Mouse (Mus musculus): ENCODE data around the gene Mid1ip1. TPM values are rescaled to one million over a fixed set of nuclear protein-coding genes. Genes with fewer than 3 reads are reported as not detected.

The Mid1ip1 gene
- polyA plus RNA-seq (2015; fragmentation: Nextera tagmentation; extraction: Ambion mirVana) = 49.4 and 58.3 TPM in 2 replicates

- Histone ChIP-seq H3K27me3 (ENCODE audit: insufficient read depth, low read length) (no peaks in the 10 kb centered on the region), H3K4me3 (ENCODE audit: low read length) (peak within 1 kb of the TSS; percentile 26), H3K27ac (ENCODE audit: low read length) (peak within 1 kb of the TSS; percentile 84), H3K4me2 (replicated peaks; ENCODE audit: low read depth, low read length) (peak within 1 kb of the TSS; percentile 49), H3K9me3 (ENCODE audit: low read length) (no peaks in the 10 kb centered on the region), H3K4me1 (ENCODE audit: insufficient read depth, low read length) (peaks cover 9% of the 10 kb centered on the region; the same call in 1 of the 2 replicates), H3K36me3 (ENCODE audit: insufficient read depth, low read length) (no peaks in the 10 kb centered on the region), H3K9ac (replicated peaks; ENCODE audit: low read length) (no peak within 1 kb of the TSS)
- 26% methylated on average over 12 of the region's 12 CpGs for WGBS
- peak; percentile 83 for ATAC-seq (ENCODE audit: low FRiP score, low TSS enrichment)
Measured at GRCm38 (mm10) chrX:10714696-10715140, at the start of gene Mid1ip1. Mid1ip1 (plus strand) TSS chrX:10715013.

- no peak overlapping the region for H3K27ac ChIP-seq (ENCODE audit: low read length)
- H3K9ac ChIP-seq (replicated peaks; ENCODE audit: low read length) = no peak overlapping the region
- H3K36me3 ChIP-seq (ENCODE audit: insufficient read depth, low read length) = no peaks in the 10 kb centered on the region
- no peaks in the 10 kb centered on the region for H3K27me3 ChIP-seq (ENCODE audit: insufficient read depth, low read length)
- no peak for ATAC-seq (ENCODE audit: low FRiP score, low TSS enrichment)
- H3K4me2 ChIP-seq (replicated peaks; ENCODE audit: low read depth, low read length) = no peak overlapping the region
- no peaks in the 10 kb centered on the region for H3K9me3 ChIP-seq (ENCODE audit: low read length)
- 86% methylated on average over 5 of the region's 5 CpGs for WGBS
- H3K4me3 ChIP-seq (ENCODE audit: low read length) = no peak overlapping the region
- H3K4me1 ChIP-seq (ENCODE audit: insufficient read depth, low read length) = no peaks in the 10 kb centered on the region
Measured at GRCm38 (mm10) chrX:10694455-10695180, 20.2 kb upstream of the Mid1ip1 start.

DNA sequence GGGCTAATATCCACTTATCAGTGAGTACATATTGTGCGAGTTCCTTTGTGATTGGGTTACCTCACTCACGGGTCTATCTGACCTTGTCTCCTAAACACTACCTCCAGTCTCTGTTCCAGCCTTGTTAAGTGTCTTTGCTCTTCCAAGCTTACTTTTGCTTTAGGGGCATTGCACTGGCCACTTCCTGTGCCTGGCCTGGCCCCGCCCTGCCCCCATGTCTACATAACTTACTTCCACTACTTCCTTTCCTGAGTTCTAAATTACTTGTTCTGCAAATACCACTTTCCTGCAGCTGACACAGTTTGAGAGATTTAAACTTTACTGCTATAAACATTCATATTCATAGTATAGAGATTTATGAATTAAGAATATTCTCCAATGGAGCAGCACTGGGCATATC lies 8.1 kb upstream of the Mid1ip1 start:
- Histone ChIP-seq H3K9me3 (ENCODE audit: low read length) (no peaks in the 10 kb centered on the region), H3K9ac (replicated peaks; ENCODE audit: low read length) (no peak overlapping the region), H3K36me3 (ENCODE audit: insufficient read depth, low read length) (no peaks in the 10 kb centered on the region), H3K27me3 (ENCODE audit: insufficient read depth, low read length) (no peaks in the 10 kb centered on the region), H3K27ac (ENCODE audit: low read length) (no peak overlapping the region), H3K4me1 (ENCODE audit: insufficient read depth, low read length) (no peaks in the 10 kb centered on the region), H3K4me3 (ENCODE audit: low read length) (no peak overlapping the region), H3K4me2 (replicated peaks; ENCODE audit: low read depth, low read length) (no peak overlapping the region)
- no peak for ATAC-seq (ENCODE audit: low FRiP score, low TSS enrichment)
- 90% methylated on average over 3 of the region's 3 CpGs for WGBS

DNA sequence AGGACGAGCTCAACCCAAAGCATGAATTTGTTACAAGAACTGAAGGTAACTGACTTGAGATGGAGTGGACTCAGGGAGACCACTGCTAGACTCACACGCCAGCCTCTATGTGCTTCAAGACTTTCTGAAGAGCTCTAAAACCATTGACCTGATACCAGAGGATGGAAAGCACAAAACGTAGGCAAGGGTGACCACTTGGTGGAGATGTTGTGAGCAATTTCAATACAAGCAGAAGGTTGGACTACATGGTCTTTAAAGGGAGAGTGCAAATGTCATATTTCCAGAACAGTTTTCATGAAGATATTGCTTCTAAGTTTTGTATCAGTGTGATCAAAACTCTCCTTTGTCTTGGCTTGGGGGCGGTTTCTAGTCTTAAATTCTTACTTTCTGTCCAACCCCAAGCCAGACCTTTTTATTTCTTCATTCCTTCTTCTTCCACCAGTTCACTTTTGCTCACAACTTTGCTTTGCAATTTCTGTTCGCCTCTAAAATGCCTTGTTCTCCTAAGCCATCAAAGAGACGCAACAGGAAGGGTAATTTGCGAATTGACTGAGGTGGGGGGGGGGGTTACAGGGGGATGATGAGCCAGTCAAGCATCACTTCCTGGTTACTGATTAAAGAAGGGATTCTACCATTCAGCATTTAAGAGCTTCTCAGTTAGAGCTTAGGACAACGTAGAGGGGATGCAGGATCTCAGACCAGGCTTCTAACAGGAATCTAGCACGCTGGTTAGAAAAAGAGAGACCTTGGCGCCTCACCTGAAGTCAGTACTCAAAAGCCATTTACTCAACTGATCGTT lies 775 bp upstream of the Mid1ip1 start:
- 35% methylated on average over 11 of the region's 11 CpGs for WGBS
- Histone ChIP-seq H3K4me1 (ENCODE audit: insufficient read depth, low read length) (peaks cover 9% of the 10 kb centered on the region; the same call in 1 of the 2 replicates), H3K9me3 (ENCODE audit: low read length) (no peaks in the 10 kb centered on the region), H3K4me2 (replicated peaks; ENCODE audit: low read depth, low read length) (peak overlapping the region; percentile 49), H3K36me3 (ENCODE audit: insufficient read depth, low read length) (no peaks in the 10 kb centered on the region), H3K9ac (replicated peaks; ENCODE audit: low read length) (no peak overlapping the region), H3K4me3 (ENCODE audit: low read length) (peak overlapping the region; percentile 26), H3K27me3 (ENCODE audit: insufficient read depth, low read length) (no peaks in the 10 kb centered on the region), H3K27ac (ENCODE audit: low read length) (peak overlapping the region; percentile 84)
- ATAC-seq (ENCODE audit: low FRiP score, low TSS enrichment) = no peak

- Histone ChIP-seq H3K9ac (replicated peaks; ENCODE audit: low read length) (peak overlapping the region; percentile 76), H3K36me3 (ENCODE audit: insufficient read depth, low read length) (no peaks in the 10 kb centered on the region), H3K27ac (ENCODE audit: low read length) (peak overlapping the region; percentile 84), H3K9me3 (ENCODE audit: low read length) (no peaks in the 10 kb centered on the region), H3K27me3 (ENCODE audit: insufficient read depth, low read length) (no peaks in the 10 kb centered on the region), H3K4me2 (replicated peaks; ENCODE audit: low read depth, low read length) (peak overlapping the region; percentile 64), H3K4me1 (ENCODE audit: insufficient read depth, low read length) (peaks cover 9% of the 10 kb centered on the region; the same call in 1 of the 2 replicates), H3K4me3 (ENCODE audit: low read length) (peak overlapping the region; percentile 60)
- ATAC-seq (ENCODE audit: low FRiP score, low TSS enrichment) = peak; percentile 93
- 24% methylated on average over 50 of the region's 50 CpGs for WGBS
Measured at GRCm38 (mm10) chrX:10716917-10717763, 2.3 kb downstream of the Mid1ip1 start.

DNA sequence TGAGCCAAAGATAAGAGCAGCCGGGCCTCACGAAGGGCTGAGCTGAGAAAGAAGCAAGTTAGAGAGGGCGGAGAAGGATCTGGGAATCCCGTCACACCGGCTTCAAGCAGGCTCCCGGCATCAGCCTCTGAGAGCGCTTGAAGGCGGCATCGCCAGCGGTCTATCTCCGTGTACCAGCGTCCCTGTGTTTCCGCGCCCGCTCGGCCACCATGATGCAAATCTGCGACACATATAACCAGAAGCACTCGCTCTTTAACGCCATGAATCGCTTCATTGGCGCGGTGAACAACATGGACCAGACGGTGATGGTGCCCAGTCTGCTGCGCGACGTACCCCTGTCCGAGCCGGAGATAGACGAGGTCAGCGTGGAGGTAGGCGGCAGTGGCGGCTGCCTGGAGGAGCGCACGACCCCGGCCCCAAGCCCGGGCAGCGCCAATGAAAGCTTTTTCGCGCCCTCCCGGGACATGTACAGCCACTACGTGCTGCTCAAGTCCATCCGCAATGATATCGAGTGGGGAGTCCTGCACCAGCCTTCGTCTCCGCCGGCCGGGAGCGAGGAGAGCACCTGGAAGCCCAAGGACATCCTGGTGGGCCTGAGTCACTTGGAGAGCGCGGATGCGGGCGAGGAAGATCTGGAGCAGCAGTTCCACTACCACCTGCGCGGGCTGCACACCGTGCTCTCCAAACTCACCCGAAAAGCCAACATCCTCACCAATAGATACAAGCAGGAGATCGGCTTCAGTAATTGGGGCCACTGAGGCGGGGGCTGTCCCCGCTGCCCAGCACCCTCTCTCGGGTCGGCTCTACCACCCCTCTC lies 3.4 kb downstream of the Mid1ip1 start:
- peaks cover 9% of the 10 kb centered on the region; the same call in 1 of the 2 replicates for H3K4me1 ChIP-seq (ENCODE audit: insufficient read depth, low read length)
- peaks cover 5% of the 10 kb centered on the region for H3K27me3 ChIP-seq (ENCODE audit: insufficient read depth, low read length)
- H3K4me2 ChIP-seq (replicated peaks; ENCODE audit: low read depth, low read length) = peak overlapping the region; percentile 64
- peak overlapping the region; percentile 76 for H3K9ac ChIP-seq (replicated peaks; ENCODE audit: low read length)
- no peak for ATAC-seq (ENCODE audit: low FRiP score, low TSS enrichment)
- H3K4me3 ChIP-seq (ENCODE audit: low read length) = peak overlapping the region; percentile 60
- no peaks in the 10 kb centered on the region for H3K36me3 ChIP-seq (ENCODE audit: insufficient read depth, low read length)
- no peaks in the 10 kb centered on the region for H3K9me3 ChIP-seq (ENCODE audit: low read length)
- H3K27ac ChIP-seq (ENCODE audit: low read length) = peak overlapping the region; percentile 84
- 19% methylated on average over 61 of the region's 61 CpGs for WGBS

GRCm38 (mm10) chrX:10718838-10719539 lies 4.2 kb downstream of the Mid1ip1 start:
- no peaks in the 10 kb centered on the region for H3K9me3 ChIP-seq (ENCODE audit: low read length)
- H3K4me3 ChIP-seq (ENCODE audit: low read length) = peak overlapping the region; percentile 60
- H3K4me1 ChIP-seq (ENCODE audit: insufficient read depth, low read length) = peaks cover 9% of the 10 kb centered on the region; the same call in 1 of the 2 replicates
- H3K36me3 ChIP-seq (ENCODE audit: insufficient read depth, low read length) = no peaks in the 10 kb centered on the region
- peak overlapping the region; percentile 64 for H3K4me2 ChIP-seq (replicated peaks; ENCODE audit: low read depth, low read length)
- WGBS = 22% methylated on average over 22 of the region's 22 CpGs
- peak overlapping the region; percentile 84 for H3K27ac ChIP-seq (ENCODE audit: low read length)
- peak overlapping the region; percentile 76 for H3K9ac ChIP-seq (replicated peaks; ENCODE audit: low read length)
- peak; percentile 65; the same call in 1 of the 2 replicates for ATAC-seq (ENCODE audit: low FRiP score, low TSS enrichment)
- H3K27me3 ChIP-seq (ENCODE audit: insufficient read depth, low read length) = peaks cover 6% of the 10 kb centered on the region

DNA sequence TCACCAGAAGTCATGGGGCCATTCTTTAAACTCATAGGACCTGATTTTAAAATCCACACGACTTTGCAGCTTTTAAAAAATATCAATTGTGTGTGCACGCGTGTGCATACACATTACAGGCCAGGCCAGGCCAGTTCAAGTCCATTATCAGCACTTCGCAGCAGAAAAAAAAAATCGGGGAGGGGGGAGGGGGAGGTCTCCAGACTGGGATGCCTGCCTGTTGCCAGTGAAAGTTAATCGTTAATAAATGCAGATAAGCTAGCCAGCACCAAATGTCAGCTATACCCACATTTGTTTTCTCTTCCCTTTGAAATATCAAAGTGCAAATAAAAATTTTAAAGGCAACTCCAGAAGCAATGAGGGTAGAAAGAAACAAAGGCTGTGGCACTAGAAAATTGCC lies 5.6 kb downstream of the Mid1ip1 start:
- H3K27ac ChIP-seq (ENCODE audit: low read length) = no peak overlapping the region

More for the DNA sequence above, 5.6 kb downstream of the Mid1ip1 start:
- Histone ChIP-seq H3K4me2 (replicated peaks; ENCODE audit: low read depth, low read length) (no peak overlapping the region), H3K9ac (replicated peaks; ENCODE audit: low read length) (no peak overlapping the region), H3K9me3 (ENCODE audit: low read length) (no peaks in the 10 kb centered on the region), H3K27me3 (ENCODE audit: insufficient read depth, low read length) (peaks cover 6% of the 10 kb centered on the region), H3K36me3 (ENCODE audit: insufficient read depth, low read length) (no peaks in the 10 kb centered on the region), H3K4me3 (ENCODE audit: low read length) (no peak overlapping the region), H3K4me1 (ENCODE audit: insufficient read depth, low read length) (peaks cover 5% of the 10 kb centered on the region; the same call in 1 of the 2 replicates)
- 42% methylated on average over 6 of the region's 6 CpGs for WGBS
- no peak for ATAC-seq (ENCODE audit: low FRiP score, low TSS enrichment)
